Mouse (Mus musculus): ENCODE results near the gene Fnip1. TPM values are rescaled to one million over a fixed set of nuclear protein-coding genes. Genes with fewer than 3 reads are reported as not detected.

Fnip1 gene
- polyA plus RNA-seq, 1 experiment = 11.1 TPM

DNA sequence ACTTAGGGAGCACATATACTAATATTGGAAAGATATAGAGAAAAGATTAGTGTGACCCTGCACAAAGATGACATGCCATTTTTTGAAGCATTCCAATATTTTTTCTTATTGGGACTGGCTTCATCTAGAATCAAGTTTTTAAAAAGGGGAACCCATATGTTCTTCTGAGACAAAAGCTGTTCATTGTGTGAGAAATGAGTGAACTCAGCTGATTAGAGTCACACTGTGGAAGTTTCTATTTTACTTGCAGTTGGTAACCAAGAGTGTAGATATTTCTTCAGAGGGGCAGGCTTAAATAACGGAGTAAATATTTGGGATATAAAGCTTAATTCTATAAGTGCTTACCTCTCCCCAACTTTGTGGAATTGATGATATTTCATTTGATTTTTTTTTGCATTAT is 20.2 kb downstream of the Fnip1 start:
- no peak for DNase-seq (ENCODE audit: low spot score)

GRCm38 (mm10) chr11:54464557-54465244 is 26.7 kb downstream of the Fnip1 start:
- DNase-seq (ENCODE audit: low spot score) = no peak

GRCm38 (mm10) chr11:54472231-54472630 is 34.2 kb downstream of the Fnip1 start:
- DNase-seq (ENCODE audit: low spot score) = no peak

GRCm38 (mm10) chr11:54478414-54478813 is 40.4 kb downstream of the Fnip1 start:
- DNase-seq (ENCODE audit: low spot score) = no peak

- no peak for DNase-seq (ENCODE audit: low spot score)
Observed at GRCm38 (mm10) chr11:54486041-54486440, 48.0 kb downstream of the Fnip1 start.

- DNase-seq (ENCODE audit: low spot score) = no peak
Observed at GRCm38 (mm10) chr11:54491946-54492558, 54.1 kb downstream of the Fnip1 start.

- DNase-seq (ENCODE audit: low spot score) = no peak
Observed at GRCm38 (mm10) chr11:54492559-54492958, 54.6 kb downstream of the Fnip1 start.

GRCm38 (mm10) chr11:54499838-54500237 is 61.8 kb downstream of the Fnip1 start:
- DNase-seq (ENCODE audit: low spot score) = no peak

DNA sequence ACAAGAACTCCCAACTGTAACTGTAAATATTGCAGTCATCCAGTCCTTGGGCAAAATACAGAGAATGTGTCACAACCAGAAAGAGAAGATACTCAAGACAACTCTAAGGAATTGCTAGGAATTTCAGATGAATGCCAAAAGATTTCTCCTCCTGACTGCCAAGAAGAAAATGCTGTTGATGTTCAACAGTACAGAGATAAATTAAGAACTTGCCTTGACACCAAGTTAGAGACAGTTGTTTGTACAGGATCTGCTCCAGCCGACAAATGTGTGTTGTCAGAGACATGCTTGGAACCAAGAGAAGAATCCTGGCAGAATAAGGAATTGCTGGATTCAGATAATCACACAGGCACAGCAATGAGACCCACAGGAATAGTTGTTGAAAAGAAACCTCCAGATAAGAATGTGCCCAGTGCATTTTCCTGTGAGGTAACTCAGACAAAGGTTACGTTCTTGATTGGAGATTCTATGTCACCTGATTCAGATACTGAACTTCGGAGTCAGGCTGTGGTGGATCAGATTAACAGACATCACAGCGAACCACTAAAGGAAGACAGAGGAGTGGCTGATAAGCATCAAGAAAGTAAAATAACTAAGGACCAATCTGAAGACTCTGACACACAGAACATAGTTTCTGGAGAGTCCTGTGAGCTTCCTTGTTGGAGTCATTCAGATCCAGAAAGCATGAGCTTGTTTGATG is 64.7 kb downstream of the Fnip1 start:
- no peak for DNase-seq (ENCODE audit: low spot score)

DNA sequence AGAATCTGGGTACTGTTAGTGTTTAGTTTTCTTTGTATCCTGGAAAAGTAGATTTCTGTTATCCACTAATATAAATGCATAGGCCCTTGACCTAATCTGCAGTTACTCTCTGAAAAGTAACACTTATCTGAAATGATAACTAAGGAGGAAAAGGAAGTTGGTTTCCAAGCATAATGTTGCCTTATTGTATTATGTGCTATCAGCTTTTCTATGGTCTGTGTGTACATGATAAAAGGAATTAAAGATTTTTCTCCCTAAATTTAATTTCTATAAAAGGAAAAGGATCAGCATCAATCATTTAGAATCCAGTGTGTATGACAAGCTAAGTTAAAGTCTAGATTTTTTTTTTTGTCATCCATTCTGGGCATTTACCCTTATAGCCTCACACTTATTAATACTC is 75.6 kb downstream of the Fnip1 start:
- no peak for DNase-seq (ENCODE audit: low spot score)

DNA sequence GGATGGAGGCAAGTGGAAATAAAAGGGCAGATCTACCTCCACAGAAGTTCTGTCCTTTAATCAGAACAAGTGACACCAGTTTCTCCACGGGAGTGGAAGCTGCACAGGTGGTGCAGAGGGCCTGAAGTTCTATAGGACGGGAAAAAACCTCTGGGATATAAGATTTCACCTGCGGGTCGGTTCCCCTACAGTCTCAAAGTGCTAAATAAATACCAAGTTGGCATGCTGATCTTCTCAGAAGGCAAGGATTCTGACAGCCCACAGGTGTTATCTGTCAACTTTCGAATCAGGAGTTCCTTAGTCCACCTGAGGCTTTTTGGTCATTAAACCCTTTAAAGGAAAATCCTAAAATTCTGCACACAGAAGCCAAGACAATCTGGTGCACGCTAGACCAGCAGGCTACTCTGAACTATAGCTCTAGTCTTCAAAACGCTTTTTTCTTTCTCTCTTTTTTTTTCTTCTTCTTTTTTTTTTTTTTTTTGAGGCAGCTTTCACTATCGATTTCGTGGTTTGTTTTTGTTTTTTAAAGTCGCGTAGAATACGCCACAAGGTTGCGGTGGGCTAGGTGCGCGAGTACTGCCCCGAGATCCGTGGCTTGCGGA is 84.0 kb downstream of the Fnip1 start:
- no peak for DNase-seq (ENCODE audit: low spot score)

- DNase-seq (ENCODE audit: low spot score) = peak; percentile 91
Observed at GRCm38 (mm10) chr11:54522529-54523430, 84.8 kb downstream of the Fnip1 start, which contains the start of gene Rapgef6. TSS of gene Rapgef6 (plus strand) at chr11:54522847.

- no peak for DNase-seq (ENCODE audit: low spot score)
Observed at GRCm38 (mm10) chr11:54523431-54524001, 85.5 kb downstream of the Fnip1 start.

GRCm38 (mm10) chr11:54528002-54528401 is 90.0 kb downstream of the Fnip1 start:
- no peak for DNase-seq (ENCODE audit: low spot score)

DNA sequence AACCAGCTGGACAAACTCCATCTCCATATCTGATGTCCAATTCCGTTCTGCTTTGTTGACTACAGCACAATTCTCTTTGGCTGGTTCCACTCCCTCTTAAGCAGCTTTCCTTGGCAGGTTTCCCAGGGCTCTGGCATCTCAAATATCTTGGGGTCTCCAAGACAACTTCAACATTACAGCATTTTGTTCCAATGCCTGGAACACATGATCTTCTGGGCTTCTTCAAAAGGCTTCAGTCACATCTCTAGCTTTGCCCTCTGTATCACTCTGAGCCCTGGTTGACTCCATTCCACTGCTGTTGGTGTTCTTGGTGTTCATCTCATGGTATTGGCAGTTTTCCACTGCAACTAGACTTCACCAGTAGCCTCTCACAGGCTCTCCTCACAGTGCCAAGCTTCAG is 92.4 kb downstream of the Fnip1 start:
- no peak for DNase-seq (ENCODE audit: low spot score)

- DNase-seq (ENCODE audit: low spot score) = no peak
Observed at GRCm38 (mm10) chr11:54530916-54531315, 92.9 kb downstream of the Fnip1 start.

- no peak for DNase-seq (ENCODE audit: low spot score)
Observed at GRCm38 (mm10) chr11:54533834-54534233, 95.8 kb downstream of the Fnip1 start.

DNA sequence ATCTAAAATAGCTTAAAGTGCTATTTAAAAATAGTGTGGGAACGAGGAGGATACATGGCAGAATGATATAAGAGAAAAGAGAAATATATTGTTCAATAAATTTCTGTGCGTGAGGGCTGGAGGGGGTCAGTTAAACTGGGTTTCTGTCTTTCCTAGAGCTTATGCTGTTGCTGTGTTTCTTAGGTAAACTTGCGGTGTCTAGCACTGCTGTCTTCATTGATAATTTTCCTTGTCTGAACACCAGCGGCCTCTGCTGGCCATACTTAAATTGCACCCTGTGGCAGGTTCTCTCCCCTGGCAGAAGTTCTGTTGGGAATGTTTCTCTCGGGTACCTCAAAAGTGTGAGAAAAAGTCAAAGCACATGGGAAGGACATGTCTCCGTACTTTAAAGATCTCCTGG is 96.9 kb downstream of the Fnip1 start:
- peak; percentile 53 for DNase-seq (ENCODE audit: low spot score)

DNA sequence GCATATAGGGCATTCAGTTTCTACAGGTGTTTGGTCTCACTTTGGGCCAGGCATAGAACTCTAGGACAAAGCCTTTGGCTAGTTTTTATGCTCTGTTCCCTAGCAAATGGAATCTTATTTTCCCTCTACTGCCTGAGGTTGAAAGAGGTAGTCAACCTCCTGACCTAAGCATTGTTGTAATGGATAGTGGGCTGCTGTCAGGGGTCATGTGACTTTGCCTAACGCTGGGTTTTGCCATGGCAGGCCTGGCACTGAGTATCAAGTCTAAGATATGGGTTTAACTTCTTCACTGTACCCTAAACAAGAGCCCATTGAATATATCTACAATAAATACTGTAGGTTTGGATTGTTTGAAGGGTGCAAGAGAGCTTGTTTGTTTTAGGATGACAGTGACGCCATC is 101.0 kb downstream of the Fnip1 start:
- no peak for DNase-seq (ENCODE audit: low spot score)

DNA sequence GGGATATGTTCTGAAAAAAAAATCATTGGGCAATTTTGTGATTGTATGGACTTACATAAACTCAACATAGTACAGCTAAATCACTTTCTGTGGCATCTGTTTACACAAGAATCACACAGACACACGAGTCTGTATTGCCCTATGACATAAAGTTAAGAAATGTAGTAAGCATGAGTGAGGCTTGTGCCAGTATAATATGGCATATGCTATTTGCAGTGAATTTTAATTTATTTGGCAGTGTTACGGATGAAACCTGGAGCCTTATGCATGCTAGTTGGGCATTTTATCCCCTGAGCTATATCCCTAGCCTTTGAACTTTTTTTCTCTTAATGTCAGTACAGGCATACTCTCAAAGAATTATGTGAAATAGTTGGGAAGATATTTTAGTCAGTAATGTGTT is 101.5 kb downstream of the Fnip1 start:
- DNase-seq (ENCODE audit: low spot score) = no peak

GRCm38 (mm10) chr11:54540328-54540727 is 102.3 kb downstream of the Fnip1 start:
- DNase-seq (ENCODE audit: low spot score) = no peak

All from urinary bladder, adult 2 months (tissue).